Mouse (Mus musculus): ENCODE results near the gene Olfr1102.

Olfr1102 gene

DNA sequence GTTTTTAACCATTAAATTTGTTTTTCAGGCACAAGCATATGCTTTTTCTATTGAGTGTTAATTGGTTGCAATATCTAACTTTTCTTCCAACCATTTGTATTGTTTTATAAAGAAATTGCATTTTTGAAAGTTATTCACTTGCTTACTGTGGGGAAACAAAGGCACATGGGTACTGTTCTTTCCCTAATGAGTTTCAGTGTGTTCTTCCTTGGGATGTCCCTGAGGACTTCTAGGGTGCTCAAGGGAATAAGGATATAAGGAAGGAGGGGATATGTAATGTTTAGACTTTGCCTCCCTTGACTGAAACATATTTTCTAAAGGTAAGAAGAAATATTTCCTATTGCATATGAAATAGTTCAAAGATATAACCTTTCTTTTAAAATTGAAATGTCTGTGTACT lies at the start of gene Olfr1102:
Olfr1102 (plus strand) TSS at position 301 of the 400 bp plus-strand sequence.
- DNase-seq: no peak

DNA sequence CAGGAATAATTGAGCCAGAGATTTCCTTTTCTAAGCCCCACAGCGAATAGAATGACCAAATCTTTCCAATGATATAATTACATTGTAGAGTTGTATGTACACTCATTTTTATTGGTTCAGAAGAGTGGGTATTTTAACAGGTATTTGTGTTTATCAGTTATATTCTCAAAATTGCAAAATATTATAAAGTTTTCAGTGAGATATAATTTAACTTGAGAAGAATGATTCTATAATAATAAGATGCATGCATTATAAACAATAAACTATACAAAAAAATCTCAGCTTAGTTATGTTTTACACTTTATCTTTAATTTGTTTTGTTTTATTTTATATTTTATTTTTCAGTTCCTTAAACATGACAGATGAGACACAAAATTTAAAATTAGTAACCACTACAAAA lies 37.6 kb upstream of the Olfr1102 start, which contains the start of gene Olfr1099:
Olfr1099 (minus strand) TSS at position 101 of the 400 bp plus-strand sequence.
- DNase-seq: no peak

DNA sequence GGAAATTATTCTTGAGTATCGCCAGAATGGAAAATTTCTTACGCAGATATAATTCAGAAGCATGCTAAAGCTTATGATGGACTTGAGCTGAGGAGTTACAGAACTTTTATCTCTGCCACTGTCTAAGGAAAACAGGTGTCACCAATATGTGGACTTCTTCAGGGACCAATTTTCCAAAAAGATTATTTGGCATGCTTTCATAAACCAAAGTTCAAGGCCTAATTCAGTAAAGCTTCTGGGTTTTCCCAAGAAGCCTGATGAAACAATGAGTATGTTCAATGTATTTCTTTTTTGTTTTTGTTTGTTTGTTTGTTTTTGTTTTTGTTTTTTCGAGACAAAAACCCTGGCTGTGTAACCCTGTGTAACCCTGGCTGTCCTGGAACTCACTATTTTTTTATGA lies 18.3 kb upstream of the Olfr1102 start, which contains the start of gene Olfr1100:
Olfr1100 (minus strand) TSS at position 101 of the 400 bp plus-strand sequence.
- DNase-seq: no peak

DNA sequence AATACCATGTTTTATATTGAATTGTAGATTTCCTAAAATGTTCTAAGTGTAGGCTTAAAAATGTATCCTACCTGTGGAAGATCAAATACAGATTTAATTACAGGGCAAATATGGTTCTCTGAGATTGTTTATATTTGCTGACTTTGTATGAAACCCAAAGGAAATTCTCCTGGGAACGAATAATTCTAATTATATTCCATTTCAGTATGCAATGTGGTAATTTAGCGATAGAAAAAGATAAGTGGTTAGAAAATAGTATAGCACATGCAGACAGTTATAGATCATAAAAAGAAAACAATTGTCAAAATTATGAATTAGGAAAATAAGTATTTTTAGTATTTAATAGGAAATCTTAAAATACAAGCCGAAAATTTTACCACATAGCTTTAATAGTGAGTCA lies 7.1 kb upstream of the Olfr1102 start, which contains the start of gene Olfr1101:
Olfr1101 (minus strand) TSS at position 101 of the 400 bp plus-strand sequence.
- DNase-seq: no peak

DNA sequence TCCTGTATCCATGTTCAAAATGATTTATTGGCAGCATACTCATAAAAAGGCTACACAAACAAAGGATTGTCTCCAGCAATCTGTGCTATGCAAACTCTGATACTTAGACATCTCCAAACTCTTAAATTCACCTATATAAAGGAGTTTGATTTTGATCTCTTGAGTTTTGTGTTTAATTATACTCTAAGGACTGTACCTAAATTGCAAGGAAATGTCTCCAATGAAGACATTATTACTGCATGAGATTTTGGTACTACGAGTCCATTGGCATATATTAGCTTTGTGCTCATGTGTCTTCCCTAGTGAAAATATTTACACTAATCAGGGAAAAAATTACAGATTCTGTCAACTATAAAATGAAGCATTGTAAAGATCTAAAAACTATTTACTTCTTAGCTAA lies 28.8 kb downstream of the Olfr1102 start, which contains the start of gene Olfr1104:
Olfr1104 (minus strand) TSS at position 101 of the 400 bp plus-strand sequence.
- DNase-seq: no peak

DNA sequence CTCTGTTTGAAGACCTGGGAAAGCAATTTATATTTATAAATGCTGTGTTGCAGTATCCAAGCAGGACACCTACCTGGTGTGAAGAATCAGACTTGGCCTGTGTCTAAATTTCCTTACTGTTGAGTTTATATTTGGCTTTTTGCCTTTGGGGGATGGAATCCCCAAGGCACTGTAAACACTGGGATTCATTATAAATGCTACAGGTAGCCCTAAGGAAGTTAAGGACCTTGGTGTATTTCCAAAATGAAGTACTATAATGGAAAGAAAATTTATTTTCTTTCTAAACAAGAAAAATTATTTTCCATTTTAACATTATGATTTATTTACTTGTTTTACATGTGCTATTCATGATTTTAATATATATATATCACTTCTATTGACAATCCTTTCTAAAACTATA lies 38.2 kb downstream of the Olfr1102 start, which contains the start of gene Olfr1105:
Olfr1105 (minus strand) TSS at position 101 of the 400 bp plus-strand sequence.
- no peak for DNase-seq

DNA sequence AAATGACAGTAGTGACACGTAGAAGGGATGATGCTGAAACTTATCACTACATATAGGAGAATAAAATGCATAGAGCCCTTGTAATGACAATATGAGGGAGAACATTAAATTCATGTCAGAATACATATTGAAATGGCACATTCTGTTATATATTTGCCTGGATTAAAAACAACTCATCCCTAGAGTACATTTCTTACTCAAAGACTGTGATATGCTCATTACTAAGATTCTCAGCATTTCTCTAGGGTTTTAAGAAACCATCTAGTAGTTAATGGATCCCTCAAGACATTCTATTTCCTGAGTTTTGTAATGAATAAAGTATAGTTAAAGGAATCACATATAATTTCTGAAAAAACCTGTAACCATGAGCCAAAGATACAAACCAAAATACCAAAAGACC lies 54.0 kb downstream of the Olfr1102 start, which contains the start of gene Olfr1106:
Olfr1106 (minus strand) TSS at position 101 of the 400 bp plus-strand sequence.
- DNase-seq: no peak

Measured in kidney, adult 18-20 months (tissue).